Mouse (Mus musculus) forebrain, embryonic 13.5 days (tissue): ENCODE measurements around the gene Hes6. TPM values are rescaled to one million over a fixed set of nuclear protein-coding genes. Genes with fewer than 3 reads are reported as not detected.

Source experiments
- ATAC-seq: fragments of 200-750 bp; cut with Nextera tagmentation; 2 replicates; pipeline ENCODE4 v1.8.0; 2017
- H3K27ac ChIP-seq: fragments of 300-500 bp; sonication (generic); 2 replicates; pipeline ENCODE4 v1.5.1; 2015; ENCODE audit warnings: inconsistent platforms, mild to moderate bottlenecking, moderate library complexity
- H3K27me3 ChIP-seq: fragments of 300-500 bp; sonication (generic); 2 replicates; pipeline ENCODE4 v1.6.1; 2015; ENCODE audit warnings: mild to moderate bottlenecking, inconsistent platforms
- H3K36me3 ChIP-seq: fragments of 300-500 bp; sonication (generic); 2 replicates; pipeline ENCODE4 v1.6.1; 2015; ENCODE audit warnings: mild to moderate bottlenecking, inconsistent platforms; ENCODE audit not compliant: poor library complexity, severe bottlenecking
- H3K4me1 ChIP-seq: fragments of 300-500 bp; sonication (generic); 2 replicates; pipeline ENCODE4 v1.6.1; 2015; ENCODE audit warnings: inconsistent platforms
- H3K4me2 ChIP-seq: fragments of 300-500 bp; sonication (generic); 2 replicates; pipeline ENCODE4 v1.6.1; 2015; ENCODE audit warnings: inconsistent platforms, mild to moderate bottlenecking, moderate library complexity
- H3K4me3 ChIP-seq: fragments of 300-500 bp; sonication (generic); 2 replicates; pipeline ENCODE4 v1.5.1; 2015; ENCODE audit warnings: mild to moderate bottlenecking, inconsistent platforms
- H3K9ac ChIP-seq: fragments of 300-500 bp; sonication (generic); 2 replicates; pipeline ENCODE4 v1.6.1; 2015; ENCODE audit warnings: mild to moderate bottlenecking, inconsistent platforms
- H3K9me3 ChIP-seq: fragments of 300-500 bp; sonication (generic); replicated peaks from 2 replicates; pipeline ENCODE4 v1.6.1; 2016; ENCODE audit warnings: inconsistent platforms
- WGBS: fragments of 180-500 bp; shearing (Covaris S2); methylation state at CpG from one replicate; pipeline ENCODE4 v1.1.7; 2015; 5-methylcytosine and 5-hydroxymethylcytosine counted together
- polyA plus RNA-seq: library from polyadenylated mRNA; unstranded; fragments of >200 nt; fragmentation: Nextera tagmentation; extraction: Ambion mirVana; gene quantifications from 2 replicates; pipeline ENCODE4 v1.2.1, GENCODE M21; 2015

Gene Hes6
- polyA plus RNA-seq, 1 experiment from 2014 or later: 314 TPM

DNA sequence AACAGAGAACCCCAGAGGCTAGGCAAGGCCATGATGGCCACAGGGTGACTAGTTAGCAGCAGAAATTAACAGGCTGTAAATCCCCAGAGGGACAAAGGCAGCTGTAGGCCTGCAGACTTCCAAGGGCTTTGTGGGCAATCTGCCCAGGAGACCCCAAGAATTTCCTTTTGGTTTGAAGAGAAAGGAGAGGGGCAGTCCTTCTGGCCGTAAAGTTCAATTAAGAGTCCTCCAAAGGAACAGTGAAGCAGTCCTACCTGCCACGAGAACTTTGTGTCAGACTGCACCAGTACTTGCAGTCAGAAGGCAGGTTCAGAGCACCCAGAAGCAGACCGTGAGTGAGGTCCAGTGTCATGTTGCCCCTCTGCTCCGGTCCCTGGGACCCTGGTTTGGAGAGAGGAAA is 1.1 kb upstream of the Hes6 start:
- Histone ChIP-seq H3K27ac (peak overlapping the region; percentile 99), H3K4me1 (peaks cover 50% of the 10 kb centered on the region), H3K4me2 (peak overlapping the region; percentile 92), H3K9me3 (no peaks in the 10 kb centered on the region), H3K9ac (peak overlapping the region; percentile 95; the same call in 1 of the 2 replicates), H3K36me3 (peaks cover 29% of the 10 kb centered on the region), H3K4me3 (no peak overlapping the region; the same call in 1 of the 2 replicates), H3K27me3 (no peaks in the 10 kb centered on the region)
- 41% methylated on average over 4 of the region's 4 CpGs for WGBS
- ATAC-seq: no peak

DNA sequence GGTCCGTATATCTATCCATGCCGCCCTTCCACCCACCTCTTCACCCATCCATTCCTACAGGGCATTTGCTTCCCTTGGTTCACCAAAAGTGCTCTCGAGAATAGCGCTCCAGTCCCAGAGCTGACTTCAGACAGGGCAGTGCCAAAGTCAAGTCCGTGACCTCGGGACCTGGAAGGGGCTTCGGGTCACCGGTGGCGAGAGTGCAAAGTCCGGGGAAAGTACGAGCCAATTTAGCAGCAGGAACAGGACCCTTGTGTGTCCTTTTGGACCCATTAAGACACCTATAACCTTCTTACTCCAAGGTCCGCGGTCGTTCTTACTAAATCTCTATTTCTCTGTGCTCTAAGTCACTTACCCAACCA is 321 bp downstream of the Hes6 start:
- peak overlapping the region; percentile 92 for H3K4me2 ChIP-seq
- peak overlapping the region; percentile 99 for H3K27ac ChIP-seq
- H3K27me3 ChIP-seq: no peaks in the 10 kb centered on the region
- H3K4me3 ChIP-seq: peak overlapping the region; percentile 84
- H3K9ac ChIP-seq: peak overlapping the region; percentile 95
- no peak for ATAC-seq
- under 1% methylated on average over 14 of the region's 14 CpGs for WGBS
- no peaks in the 10 kb centered on the region for H3K9me3 ChIP-seq
- peaks cover 50% of the 10 kb centered on the region for H3K4me1 ChIP-seq
- peaks cover 25% of the 10 kb centered on the region for H3K36me3 ChIP-seq

DNA sequence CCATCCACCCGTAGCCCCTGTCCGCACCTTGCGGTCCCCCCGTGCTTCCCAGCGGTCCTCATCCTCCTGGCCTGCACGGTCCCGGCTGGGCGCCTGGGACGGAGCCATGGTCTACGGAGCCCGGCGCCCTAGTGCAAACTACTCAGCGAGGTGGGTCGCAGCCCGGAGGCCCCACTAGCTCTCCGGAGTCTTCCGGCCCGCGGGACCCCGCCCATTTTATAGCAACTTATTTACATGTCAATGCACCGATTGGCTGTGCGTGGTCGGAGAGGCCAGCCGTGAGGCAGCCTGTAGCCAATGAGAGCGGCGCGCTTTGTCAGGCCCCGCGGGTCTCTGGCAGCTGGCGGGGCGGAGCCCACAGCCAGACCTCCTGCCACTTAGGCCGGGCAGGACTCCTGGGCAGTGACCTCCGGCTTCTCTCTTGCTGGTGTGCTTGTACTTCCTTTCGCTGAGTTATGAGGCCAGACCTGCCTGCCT is 770 bp downstream of the Hes6 start:
- Histone ChIP-seq H3K27ac (peak overlapping the region; percentile 99), H3K4me1 (peaks cover 50% of the 10 kb centered on the region), H3K27me3 (no peaks in the 10 kb centered on the region), H3K9ac (peak overlapping the region; percentile 95), H3K36me3 (peaks cover 20% of the 10 kb centered on the region), H3K4me2 (peak overlapping the region; percentile 92), H3K9me3 (no peaks in the 10 kb centered on the region), H3K4me3 (peak overlapping the region; percentile 84)
- WGBS: under 1% methylated on average over 34 of the region's 34 CpGs
- peak; percentile 91 for ATAC-seq

DNA sequence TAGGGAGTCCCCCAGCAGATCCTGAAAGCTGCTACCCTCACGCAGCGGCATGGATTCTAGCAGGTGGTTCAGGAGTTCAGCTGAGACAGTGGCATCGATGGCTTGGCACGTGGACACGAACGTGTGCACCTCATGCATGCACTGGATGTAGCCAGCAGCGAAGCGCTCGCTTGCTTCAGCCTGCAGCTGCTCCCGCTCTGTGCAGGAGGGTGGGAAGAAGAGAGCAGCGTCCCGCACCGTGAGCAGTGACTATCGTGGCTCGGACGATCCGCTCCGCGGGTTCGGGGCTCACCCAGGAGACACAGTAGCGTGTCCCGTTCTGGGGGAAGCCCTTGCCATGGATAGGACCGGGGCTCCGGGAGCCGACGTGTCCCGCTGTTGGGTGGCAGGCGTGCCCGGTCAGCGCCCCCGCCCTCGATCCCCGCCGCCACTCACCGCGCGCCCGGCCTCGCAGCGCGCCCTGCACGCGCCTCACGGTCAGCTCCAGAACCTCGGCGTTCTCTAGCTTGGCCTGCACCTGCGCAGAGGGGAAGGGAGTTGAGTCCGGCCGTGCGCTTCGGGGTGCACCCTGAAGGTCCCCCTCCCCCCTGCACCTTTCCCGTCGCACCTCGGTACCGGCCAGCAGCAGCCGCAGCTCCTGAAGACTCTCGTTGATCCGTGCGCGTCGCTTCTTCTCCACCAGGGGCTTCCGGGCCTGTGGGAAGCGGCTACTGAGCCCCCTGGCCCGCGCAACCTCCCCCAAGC is 1.4 kb downstream of the Hes6 start:
- peak overlapping the region; percentile 92 for H3K4me2 ChIP-seq
- H3K9ac ChIP-seq: peak overlapping the region; percentile 95
- peak; percentile 12; the same call in 1 of the 2 replicates for ATAC-seq
- H3K4me3 ChIP-seq: peak overlapping the region; percentile 84
- H3K9me3 ChIP-seq: no peaks in the 10 kb centered on the region
- peaks cover 19% of the 10 kb centered on the region for H3K36me3 ChIP-seq
- peaks cover 50% of the 10 kb centered on the region for H3K4me1 ChIP-seq
- peak overlapping the region; percentile 99 for H3K27ac ChIP-seq
- 2% methylated on average over 59 of the region's 65 CpGs for WGBS
- no peaks in the 10 kb centered on the region for H3K27me3 ChIP-seq

DNA sequence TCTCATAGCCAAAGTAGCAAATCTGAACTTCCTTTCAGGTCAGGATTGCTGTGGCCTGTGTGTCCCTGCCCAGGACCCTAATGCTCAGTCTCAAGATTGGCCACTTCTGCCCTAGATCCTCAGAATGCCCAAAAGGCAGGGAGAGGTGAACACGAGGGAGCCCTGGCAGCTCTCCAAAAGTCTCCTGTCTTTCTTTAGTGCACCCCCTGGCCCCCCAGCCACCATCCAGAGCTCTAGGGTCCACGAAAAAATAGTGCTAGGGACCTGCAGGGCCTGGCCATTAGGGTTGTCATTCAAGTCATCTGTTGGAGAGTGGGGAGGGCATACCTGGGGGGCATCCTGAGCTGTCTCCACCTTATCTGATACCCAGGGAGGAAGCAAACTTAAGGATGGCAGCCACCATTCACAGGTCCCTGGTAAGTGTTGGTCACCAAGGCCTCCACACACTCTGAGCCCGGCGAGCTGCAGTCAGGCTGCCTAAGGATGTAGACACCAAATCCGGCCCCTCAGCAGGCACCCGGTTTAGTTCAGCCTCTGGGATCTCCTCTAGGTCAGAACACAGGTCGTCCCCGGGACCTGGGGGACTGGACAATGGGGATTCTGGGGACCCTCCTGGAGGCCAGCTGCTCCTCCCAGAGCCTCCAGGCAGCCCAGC is 2.1 kb downstream of the Hes6 start:
- Histone ChIP-seq H3K9me3 (no peaks in the 10 kb centered on the region), H3K4me3 (peak overlapping the region; percentile 84), H3K27me3 (no peaks in the 10 kb centered on the region), H3K27ac (peak overlapping the region; percentile 99), H3K9ac (peak overlapping the region; percentile 95), H3K4me1 (peaks cover 50% of the 10 kb centered on the region), H3K36me3 (peaks cover 19% of the 10 kb centered on the region), H3K4me2 (peak overlapping the region; percentile 92)
- WGBS: 45% methylated on average over 8 of the region's 8 CpGs
- ATAC-seq: no peak

DNA sequence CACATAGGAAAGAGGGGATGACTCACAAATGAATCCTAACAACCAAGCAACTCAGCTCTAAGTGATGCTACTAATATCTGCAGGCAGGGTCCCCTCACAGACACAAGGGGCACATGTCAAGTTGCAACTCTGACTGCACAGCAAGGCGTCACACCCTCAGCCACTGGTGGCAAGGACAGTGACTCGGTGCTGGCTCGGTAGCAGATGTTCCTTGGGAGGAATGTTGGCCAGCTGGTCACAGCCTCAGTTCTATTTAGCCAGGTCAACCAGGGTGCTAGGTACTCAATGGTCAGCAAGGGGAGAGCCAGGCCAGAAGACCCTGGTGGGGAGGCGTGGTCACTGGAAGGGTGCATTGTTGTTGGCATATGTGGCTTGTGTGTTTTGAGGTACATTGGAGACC is 6.0 kb downstream of the Hes6 start:
- H3K27ac ChIP-seq: no peak overlapping the region
- H3K9ac ChIP-seq: no peak overlapping the region
- no peaks in the 10 kb centered on the region for H3K9me3 ChIP-seq
- ATAC-seq: no peak
- H3K36me3 ChIP-seq: peaks cover 19% of the 10 kb centered on the region
- H3K4me1 ChIP-seq: peaks cover 24% of the 10 kb centered on the region
- no peak overlapping the region for H3K4me3 ChIP-seq
- 89% methylated on average over 4 of the region's 4 CpGs for WGBS
- H3K4me2 ChIP-seq: no peak overlapping the region
- 0 out of 2 replicates have a peak, but pooled peaks cover 7% of the 10 kb centered on the region for H3K27me3 ChIP-seq

DNA sequence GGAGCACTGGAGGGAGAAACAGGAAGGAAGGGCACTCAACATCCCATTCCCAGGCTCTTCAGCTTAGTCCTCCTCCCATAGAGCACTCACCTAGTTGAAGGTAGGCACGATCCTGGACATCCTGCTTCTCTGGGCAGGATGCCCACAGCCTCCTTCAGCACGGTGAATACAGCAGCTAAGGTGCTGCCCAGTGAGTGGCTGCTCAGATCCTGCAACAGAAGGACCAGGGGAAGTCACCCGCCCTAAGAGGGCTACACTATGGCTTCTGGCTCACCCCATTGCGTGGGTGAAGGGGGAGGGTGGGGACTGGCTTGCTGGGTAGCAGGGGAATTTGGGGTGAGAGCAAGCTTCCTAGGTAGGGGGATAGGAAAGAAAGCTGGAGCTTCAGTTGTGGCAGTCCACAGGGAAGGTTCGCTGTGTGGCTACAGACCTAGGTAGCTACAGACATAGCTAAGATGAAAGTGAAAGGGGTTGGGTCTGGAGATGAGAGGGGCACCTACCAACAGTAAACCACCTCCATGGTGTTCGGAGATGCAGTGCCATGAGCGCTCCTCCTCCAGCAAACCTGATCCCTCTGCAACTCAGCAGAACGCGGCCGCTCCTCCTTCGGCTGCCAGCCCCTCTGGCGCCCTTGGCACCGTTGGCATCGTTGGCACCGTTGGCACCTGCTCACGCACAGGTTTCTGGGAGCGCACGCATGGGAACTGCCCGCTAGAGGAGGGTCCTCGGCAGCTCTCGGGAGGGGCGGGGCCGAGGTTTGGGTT is 8.2 kb downstream of the Hes6 start:
- H3K4me2 ChIP-seq: no peak overlapping the region; the same call in 1 of the 2 replicates
- WGBS: 60% methylated on average over 23 of the region's 23 CpGs

DNA sequence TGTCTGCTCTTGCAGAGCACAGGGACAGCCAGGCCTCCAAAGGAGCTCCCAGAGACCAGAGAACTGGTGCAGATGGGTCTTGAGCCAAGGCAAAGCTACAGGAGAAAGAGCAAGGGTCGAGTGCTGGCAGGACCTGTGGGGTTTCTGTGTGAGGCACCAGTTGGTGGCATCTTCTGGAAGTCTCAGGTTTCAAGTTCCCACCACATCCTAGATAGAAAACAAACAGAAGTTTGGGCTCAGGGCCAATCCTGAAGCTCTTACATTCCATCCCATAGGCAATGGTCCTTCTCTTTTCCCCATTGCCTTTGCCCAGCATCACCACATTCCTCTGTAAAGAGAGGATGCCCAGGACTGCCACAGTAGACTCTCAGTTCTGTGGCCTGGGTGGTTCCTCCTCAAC is 8.9 kb downstream of the Hes6 start:
- WGBS: 32% methylated on average over 1 of the region's 1 CpGs
- no peak for ATAC-seq
- no peak overlapping the region for H3K9ac ChIP-seq
- H3K9me3 ChIP-seq: no peaks in the 10 kb centered on the region
- H3K4me1 ChIP-seq: peaks cover 3% of the 10 kb centered on the region; the same call in 1 of the 2 replicates
- 0 out of 2 replicates have a peak, but pooled peaks cover 7% of the 10 kb centered on the region for H3K27me3 ChIP-seq
- H3K4me3 ChIP-seq: no peak overlapping the region
- no peak overlapping the region for H3K27ac ChIP-seq
- no peaks in the 10 kb centered on the region for H3K36me3 ChIP-seq
- H3K4me2 ChIP-seq: no peak overlapping the region

More for the DNA sequence above, 8.2 kb downstream of the Hes6 start:
- H3K36me3 ChIP-seq: peaks cover 5% of the 10 kb centered on the region
- no peak overlapping the region for H3K9ac ChIP-seq
- H3K9me3 ChIP-seq: no peaks in the 10 kb centered on the region
- 0 out of 2 replicates have a peak, but pooled peaks cover 7% of the 10 kb centered on the region for H3K27me3 ChIP-seq
- ATAC-seq: no peak
- no peak overlapping the region for H3K4me3 ChIP-seq
- H3K4me1 ChIP-seq: peaks cover 4% of the 10 kb centered on the region; the same call in 1 of the 2 replicates
- no peak overlapping the region for H3K27ac ChIP-seq

DNA sequence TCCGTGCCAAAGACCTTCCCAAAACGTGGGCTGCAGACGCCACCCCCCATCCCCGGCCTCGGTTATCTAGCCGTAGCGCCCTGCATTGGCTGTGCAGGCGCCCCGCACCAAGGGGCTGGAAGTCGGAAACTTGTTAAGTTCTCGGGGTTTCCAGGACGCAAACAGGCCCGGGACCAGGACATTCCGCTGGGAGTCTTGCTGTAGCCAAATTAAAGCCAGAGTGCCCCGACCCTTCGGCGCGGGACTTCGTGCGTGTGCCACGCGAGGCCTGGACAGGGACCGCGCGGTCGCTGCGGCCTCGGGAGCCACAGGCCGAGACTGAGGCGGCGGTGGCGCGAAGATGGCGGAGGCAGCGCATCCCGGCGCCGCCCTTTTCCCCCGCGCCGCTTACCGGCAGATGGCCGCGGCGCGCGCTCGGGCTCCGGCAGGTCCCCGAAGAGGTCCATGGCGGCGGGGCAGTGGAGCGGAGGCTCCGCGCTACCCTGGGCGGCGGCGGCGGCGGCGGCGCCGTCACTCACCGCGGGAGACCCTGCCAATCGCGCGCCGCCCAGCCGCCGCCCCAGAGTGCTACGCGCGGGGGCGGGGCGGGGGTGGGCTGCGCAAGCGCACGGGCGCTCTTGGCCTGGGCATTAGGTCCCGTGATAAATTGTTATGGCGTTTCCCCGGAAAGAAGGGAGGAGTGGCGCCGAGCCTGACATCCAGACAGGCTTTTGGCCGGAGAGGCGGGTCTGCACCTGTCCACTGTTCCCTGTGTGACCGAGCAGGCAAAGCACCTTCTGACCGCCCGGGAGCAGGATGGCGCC is 15.4 kb downstream of the Hes6 start, which contains the start of gene Ilkap:
Gene Ilkap (minus strand): TSS at position 556 of the 803 bp plus-strand sequence.
- peak within 1 kb of the TSS; percentile 96 for H3K4me2 ChIP-seq
- peak within 1 kb of the TSS; percentile 89 for H3K9ac ChIP-seq
- no peaks in the 10 kb centered on the region for H3K9me3 ChIP-seq
- under 1% methylated on average over 88 of the region's 91 CpGs for WGBS
- H3K27me3 ChIP-seq: no peaks in the 10 kb centered on the region
- peak; percentile 98 for ATAC-seq
- H3K36me3 ChIP-seq: peaks cover 22% of the 10 kb centered on the region
- H3K4me3 ChIP-seq: peak within 1 kb of the TSS; percentile 86
- peak within 1 kb of the TSS; percentile 84 for H3K27ac ChIP-seq
- H3K4me1 ChIP-seq: peaks cover 29% of the 10 kb centered on the region

DNA sequence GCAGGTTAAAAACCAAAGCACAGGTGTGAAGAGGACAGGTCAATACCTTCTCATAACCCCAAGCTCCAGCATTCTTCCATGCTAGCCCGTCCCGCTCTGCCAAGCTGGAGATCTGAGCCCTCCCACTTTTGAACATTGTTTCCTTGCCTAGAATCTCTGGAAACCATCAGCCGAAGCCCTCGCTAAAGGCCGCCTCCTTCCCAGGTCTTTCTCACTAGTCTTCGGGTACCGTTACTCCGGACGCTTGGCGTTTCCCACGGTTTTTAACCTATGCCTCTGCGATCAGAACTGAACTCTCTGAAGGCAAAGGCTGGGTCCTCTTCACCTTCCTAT is 15.9 kb downstream of the Hes6 start:
- 2% methylated on average over 12 of the region's 12 CpGs for WGBS
- Histone ChIP-seq H3K4me3 (peak overlapping the region; percentile 86), H3K27me3 (no peaks in the 10 kb centered on the region), H3K9me3 (no peaks in the 10 kb centered on the region), H3K27ac (peak overlapping the region; percentile 84), H3K36me3 (peaks cover 27% of the 10 kb centered on the region), H3K4me2 (peak overlapping the region; percentile 96), H3K4me1 (peaks cover 29% of the 10 kb centered on the region), H3K9ac (peak overlapping the region; percentile 89)
- no peak for ATAC-seq

DNA sequence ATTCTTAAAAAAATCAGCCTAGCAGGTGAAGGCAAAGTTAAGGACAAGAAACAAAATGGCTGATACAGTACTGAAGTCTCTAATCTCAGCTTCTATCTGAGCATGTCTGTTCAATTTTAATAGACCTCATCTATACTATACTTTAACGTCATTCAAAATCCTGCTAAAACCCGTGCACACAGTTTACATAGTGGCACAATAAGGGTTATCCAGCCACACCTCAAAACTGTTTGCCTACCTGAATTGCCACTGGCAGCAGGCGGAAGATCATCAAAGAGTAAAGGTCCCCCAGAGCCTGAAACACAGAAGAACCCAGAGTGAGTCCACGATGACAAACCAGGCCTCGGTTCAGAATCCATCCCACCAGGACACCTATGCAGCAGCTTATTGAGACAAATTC is 23.5 kb downstream of the Hes6 start:
- H3K4me1 ChIP-seq: peaks cover 8% of the 10 kb centered on the region; the same call in 1 of the 2 replicates
- H3K4me2 ChIP-seq: no peak overlapping the region
- no peak overlapping the region for H3K4me3 ChIP-seq
- WGBS: 93% methylated on average over 5 of the region's 5 CpGs
- no peaks in the 10 kb centered on the region for H3K9me3 ChIP-seq
- peaks cover 86% of the 10 kb centered on the region for H3K36me3 ChIP-seq
- no peak for ATAC-seq
- no peak overlapping the region for H3K9ac ChIP-seq
- H3K27me3 ChIP-seq: no peaks in the 10 kb centered on the region
- no peak overlapping the region for H3K27ac ChIP-seq
